Mouse (Mus musculus) myocyte (in vitro differentiated cells): ENCODE results near the gene C8b.

Experiments used
- MAX ChIP-seq: IDR thresholded peaks from one replicate; pipeline ENCODE4 v1.6.1; 2011; ENCODE audit warnings: low read depth, mild to moderate bottlenecking, control low read depth
- POLR2A ChIP-seq: IDR thresholded peaks from one replicate; pipeline ENCODE4 v1.6.1; 2011; ENCODE audit warnings: low read depth, mild to moderate bottlenecking, control low read depth, moderate library complexity; ENCODE audit not compliant: insufficient read length

GRCm38 (mm10) chr4:104828939-104829338 lies 62.8 kb downstream of the C8b start:
- TF ChIP-seq POLR2A (no peak), MAX (no peak)
